Mouse (Mus musculus): ENCODE measurements around the gene Gimap8. TPM values are rescaled to one million over a fixed set of nuclear protein-coding genes. Genes with fewer than 3 reads are reported as not detected.
"Not testable (repeated sequence)": the region's sequence is repeated elsewhere in the genome, so short reads cannot be mapped to it uniquely, and the experiment has no call there.

Gene Gimap8
- total RNA-seq, 4 experiments from 2014 or later: 9.1 to 15.2 (median 11.7) TPM

GRCm38 (mm10) chr6:48680421-48680820 is 33.4 kb downstream of the Gimap8 start:
- no peak for DNase-seq

- DNase-seq: no peak
Observed at GRCm38 (mm10) chr6:48681472-48682090, 34.5 kb downstream of the Gimap8 start.

GRCm38 (mm10) chr6:48682271-48682670 is 35.2 kb downstream of the Gimap8 start:
- DNase-seq: no peak

DNA sequence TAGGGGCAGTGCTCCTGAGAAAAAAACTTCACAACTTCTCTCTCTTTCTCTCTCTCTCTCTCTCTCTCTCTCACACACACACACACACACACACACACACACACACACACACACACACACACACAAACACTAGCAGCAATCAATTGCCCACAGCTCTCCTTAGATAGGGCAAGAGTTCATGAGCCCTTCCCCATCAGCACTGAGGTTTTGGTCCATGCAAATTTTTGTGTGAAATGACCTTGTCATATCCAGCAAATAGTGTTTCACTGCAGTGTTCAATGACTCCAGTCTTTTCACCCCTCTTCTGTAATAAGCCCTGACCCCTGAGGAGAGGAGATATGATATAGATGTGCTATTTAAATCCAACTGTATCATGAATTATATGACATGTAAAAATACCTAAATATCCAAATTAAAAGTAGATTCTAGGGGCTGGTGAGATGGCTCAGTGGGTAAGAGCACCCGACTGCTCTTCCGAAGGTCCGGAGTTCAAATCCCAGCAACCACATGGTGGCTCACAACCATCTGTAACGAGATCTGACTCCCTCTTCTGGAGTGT is 36.3 kb downstream of the Gimap8 start:
- DNase-seq: not testable (repeated sequence)

DNA sequence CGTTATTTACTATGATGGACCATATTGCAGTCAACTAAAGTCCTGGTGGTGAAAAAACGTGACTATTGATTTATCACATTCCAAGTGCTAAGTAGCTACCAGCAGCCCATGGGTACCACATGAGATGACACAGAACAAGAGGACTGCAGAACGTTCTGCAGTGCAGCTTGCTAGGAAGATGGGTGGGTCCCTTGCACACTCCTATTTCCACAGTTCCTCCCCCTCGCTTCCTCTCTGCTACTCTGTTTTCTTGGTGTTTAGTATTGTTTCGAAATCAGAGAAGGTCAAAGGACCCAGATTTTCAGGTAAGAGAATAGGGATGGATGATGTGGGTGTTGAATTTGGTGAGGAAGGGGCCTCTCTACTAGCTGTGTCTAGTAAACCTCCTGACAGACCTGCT is 37.3 kb downstream of the Gimap8 start, which contains the start of gene Gimap4:
Gene Gimap4 (plus strand): TSS at position 231 of the 400 bp plus-strand sequence.
- no peak for DNase-seq

- no peak for DNase-seq
Observed at GRCm38 (mm10) chr6:48684806-48685205, 37.8 kb downstream of the Gimap8 start.

- no peak for DNase-seq
Observed at GRCm38 (mm10) chr6:48685251-48685650, 38.2 kb downstream of the Gimap8 start.

DNA sequence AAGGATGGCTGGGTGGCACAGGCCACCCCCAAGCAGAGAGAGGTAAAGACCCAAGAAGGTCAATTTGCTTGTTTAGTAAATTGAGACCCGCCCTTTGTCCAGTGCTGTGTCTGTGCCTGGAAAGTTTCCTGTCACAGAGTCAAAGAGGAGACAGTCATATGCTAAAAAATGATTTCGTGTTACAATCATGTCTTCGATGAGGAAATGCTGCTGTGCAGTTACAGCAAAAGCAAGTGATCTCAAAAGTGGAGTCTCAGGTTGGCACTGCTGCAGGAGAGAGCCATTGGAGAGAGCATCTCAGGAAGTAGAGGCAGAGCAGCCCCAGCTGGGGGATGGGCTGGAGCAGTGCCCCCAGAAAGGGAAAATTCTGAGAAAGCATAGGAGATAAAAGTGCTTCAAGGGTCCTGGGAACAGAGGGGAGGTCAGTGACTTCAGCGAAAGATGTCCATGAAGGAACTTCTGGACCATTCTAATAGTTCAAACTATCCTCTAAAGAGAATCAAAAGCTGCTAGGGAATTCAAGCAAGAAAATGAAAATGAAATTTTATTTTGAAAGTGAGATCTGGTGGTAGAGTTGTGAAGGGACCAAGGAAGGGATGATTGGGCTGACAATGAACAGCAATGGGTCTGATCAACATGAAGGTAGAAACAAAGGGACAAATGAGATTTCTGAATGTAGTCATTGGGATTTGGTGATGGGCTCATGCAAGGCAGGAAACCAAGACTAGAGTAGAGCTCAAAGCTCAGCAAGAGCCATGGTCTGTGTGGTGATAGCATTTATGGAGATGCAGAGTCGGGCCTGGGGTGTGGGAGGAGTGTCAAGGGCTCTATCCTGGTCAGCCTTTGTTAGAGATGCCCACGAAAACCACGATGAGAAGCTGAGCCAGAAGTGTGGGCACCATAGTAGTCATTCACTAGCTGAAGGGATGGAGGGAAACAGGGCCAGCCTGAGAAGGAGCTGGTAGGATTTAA is 38.9 kb downstream of the Gimap8 start:
- no peak for DNase-seq

GRCm38 (mm10) chr6:48687077-48687476 is 40.0 kb downstream of the Gimap8 start:
- no peak for DNase-seq

GRCm38 (mm10) chr6:48689320-48689719 is 42.3 kb downstream of the Gimap8 start:
- DNase-seq: no peak

DNA sequence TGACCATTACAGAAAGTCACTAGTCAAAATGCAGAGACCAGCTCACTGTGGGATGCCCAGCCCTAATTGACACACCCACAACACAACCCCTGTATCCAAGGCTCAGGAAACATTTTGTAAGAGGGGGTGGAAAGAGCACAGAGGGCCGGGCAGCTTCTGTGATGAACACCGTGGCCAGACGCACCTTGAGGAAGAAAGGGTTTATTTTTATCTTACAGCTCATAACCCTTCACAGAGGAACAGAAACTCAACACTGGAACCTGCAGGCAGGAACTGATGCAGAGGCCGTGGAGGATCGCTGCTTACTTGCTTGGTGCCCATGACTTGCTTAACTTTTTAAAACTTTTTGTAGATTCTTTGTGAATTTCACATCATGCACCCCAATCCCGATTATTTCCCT is 45.9 kb downstream of the Gimap8 start:
- no peak for DNase-seq

- no peak for DNase-seq
Observed at GRCm38 (mm10) chr6:48696830-48697554, 50.0 kb downstream of the Gimap8 start.

GRCm38 (mm10) chr6:48697555-48697930 is 50.5 kb downstream of the Gimap8 start:
- DNase-seq: no peak

DNA sequence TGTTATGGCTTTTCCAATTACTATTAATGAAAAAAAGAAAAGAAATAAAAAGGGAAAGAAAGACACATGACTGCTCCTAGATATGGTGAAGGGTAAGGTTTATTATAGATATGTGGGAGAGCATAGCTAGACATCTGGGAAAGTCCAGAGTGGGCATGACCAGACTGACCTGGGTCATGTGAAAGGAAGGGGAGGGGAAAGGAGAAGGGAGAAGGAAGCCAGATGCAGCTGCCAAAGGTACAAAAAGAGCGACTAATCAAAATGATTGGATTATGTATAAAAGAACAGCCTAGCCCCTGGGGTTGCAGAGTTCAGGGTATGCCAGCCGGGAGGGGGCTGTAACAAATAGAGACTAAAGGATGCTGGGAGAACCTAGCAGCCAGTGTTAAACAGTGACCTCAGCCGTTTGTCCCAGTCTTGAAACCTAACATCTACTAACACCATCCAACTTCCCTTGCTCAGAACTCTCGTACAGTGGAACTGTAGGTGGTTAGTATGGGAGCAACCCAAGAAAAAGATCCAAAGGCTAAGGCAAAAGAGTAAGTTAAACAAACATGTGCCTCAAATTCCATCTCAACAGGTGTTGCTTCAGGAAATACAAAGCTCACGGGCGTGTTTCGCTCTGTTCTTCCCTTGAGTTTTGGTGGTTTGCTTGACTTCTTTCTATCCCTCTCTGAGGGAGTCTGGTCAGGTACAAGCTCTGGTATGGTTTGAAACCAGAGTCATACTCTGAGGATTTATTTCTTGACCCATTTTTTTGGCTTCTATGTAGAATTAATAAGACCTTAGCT is 51.2 kb downstream of the Gimap8 start:
- no peak for DNase-seq

- DNase-seq: no peak
Observed at GRCm38 (mm10) chr6:48698888-48699287, 51.9 kb downstream of the Gimap8 start.

- no peak for DNase-seq
Observed at GRCm38 (mm10) chr6:48700251-48701075, 53.4 kb downstream of the Gimap8 start.

DNA sequence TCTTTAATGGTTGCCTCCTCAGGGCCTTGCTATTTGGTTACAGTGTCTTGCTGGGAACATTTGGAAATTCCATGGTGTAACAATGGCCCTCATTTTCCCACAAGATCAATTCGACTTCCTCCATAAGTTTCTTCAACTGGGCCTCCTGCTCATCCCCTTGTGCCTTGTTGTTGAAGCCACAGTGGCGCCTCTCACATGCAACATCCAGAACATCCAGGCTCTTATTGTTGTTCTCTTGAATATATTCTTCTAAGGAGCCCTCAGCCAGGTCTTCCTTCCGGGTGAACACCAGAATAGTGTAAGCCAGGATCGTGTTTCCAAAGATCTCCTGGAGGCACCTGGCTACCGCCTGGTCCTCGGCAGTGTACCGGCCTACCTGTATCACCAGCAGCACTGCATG is 55.1 kb downstream of the Gimap8 start:
- DNase-seq: no peak

- no peak for DNase-seq
Observed at GRCm38 (mm10) chr6:48702601-48703000, 55.6 kb downstream of the Gimap8 start.

DNA sequence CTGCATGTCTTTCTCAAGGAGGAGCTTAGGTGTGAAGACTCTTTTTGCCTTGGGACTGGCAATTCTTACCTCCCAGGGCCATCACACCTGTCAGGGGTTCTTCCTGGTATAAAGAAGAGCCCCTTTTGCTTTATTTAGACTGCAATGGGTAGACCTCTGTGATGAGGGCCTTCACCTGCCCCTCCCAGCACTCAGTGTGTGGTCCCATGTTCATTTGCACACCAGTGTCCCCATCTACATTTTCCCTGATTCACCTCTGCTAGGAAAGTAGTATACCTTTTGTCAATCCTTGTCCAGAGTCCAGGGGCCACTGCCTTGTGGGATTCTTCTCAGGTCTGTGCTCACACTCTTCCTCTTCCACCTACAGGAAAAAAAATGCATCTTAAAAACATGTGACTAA is 57.1 kb downstream of the Gimap8 start:
- no peak for DNase-seq

DNA sequence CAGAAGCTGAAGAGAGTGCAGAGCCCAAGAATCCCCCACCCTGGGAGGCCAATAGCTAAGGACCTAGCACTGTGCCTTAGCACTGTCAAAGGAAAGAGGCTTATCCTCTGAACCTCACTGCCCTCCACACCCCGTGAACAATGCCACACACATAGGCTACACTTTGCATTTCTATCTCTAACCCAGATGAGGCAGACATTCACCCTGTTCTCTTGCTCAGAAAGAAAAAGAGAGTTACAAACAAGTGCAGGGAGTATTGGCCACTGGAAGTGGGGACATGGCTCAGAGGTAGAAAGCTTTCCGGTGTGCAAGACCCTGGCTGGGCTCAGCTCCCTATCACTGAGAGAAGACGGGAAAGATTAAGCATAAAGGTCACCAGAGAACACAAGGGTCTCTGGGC is 59.1 kb downstream of the Gimap8 start:
- DNase-seq: no peak

Measured in adrenal gland, adult 8-10 months (tissue).